Mouse (Mus musculus) liver, embryonic 12.5 days (tissue): ENCODE measurements around the gene Gm12355. TPM values are rescaled to one million over a fixed set of nuclear protein-coding genes. Genes with fewer than 3 reads are reported as not detected.
A peak's percentile ranks its signal among the peaks of the same experiment; 100 is the strongest.

Experiments
- ATAC-seq: fragments of 200-750 bp; cut with Nextera tagmentation; 2 replicates; pipeline ENCODE4 v1.8.0; 2017; ENCODE audit warnings: moderate number of reproducible peaks, mild to moderate bottlenecking, moderate library complexity
- H3K27ac ChIP-seq: fragments of 300-500 bp; sonication (generic); 2 replicates; pipeline ENCODE4 v1.5.1; 2016; ENCODE audit warnings: mild to moderate bottlenecking
- H3K27me3 ChIP-seq: fragments of 300-500 bp; sonication (generic); replicated peaks from 2 replicates; pipeline ENCODE4 v1.6.1; 2016; ENCODE audit warnings: mild to moderate bottlenecking, moderate library complexity
- H3K36me3 ChIP-seq: fragments of 300-500 bp; sonication (generic); 2 replicates; pipeline ENCODE4 v1.6.1; 2016; ENCODE audit warnings: mild to moderate bottlenecking, moderate library complexity
- H3K4me1 ChIP-seq: fragments of 300-500 bp; sonication (generic); 2 replicates; pipeline ENCODE4 v1.6.1; 2016
- H3K4me2 ChIP-seq: fragments of 300-500 bp; sonication (generic); 2 replicates; pipeline ENCODE4 v1.6.1; 2016; ENCODE audit warnings: mild to moderate bottlenecking, moderate library complexity
- H3K4me3 ChIP-seq: fragments of 300-500 bp; sonication (generic); 2 replicates; pipeline ENCODE4 v1.5.1; 2016; ENCODE audit warnings: mild to moderate bottlenecking, moderate library complexity
- H3K9ac ChIP-seq: fragments of 300-500 bp; sonication (generic); 2 replicates; pipeline ENCODE4 v1.6.1; 2016; ENCODE audit warnings: mild to moderate bottlenecking, moderate library complexity
- H3K9me3 ChIP-seq: fragments of 300-500 bp; sonication (generic); replicated peaks from 2 replicates; pipeline ENCODE4 v1.6.1; 2016; ENCODE audit warnings: mild to moderate bottlenecking, moderate library complexity
- WGBS: fragments of 180-500 bp; shearing (Covaris S2); methylation state at CpG from one replicate; pipeline ENCODE4 v1.1.7; 2016; ENCODE audit not compliant: insufficient replicate concordance; 5-methylcytosine and 5-hydroxymethylcytosine counted together
- polyA plus RNA-seq: library from polyadenylated mRNA; unstranded; fragments of >200 nt; fragmentation: Nextera tagmentation; extraction: Ambion mirVana; gene quantifications from 2 replicates; pipeline ENCODE4 v1.2.1, GENCODE M21; 2016

Gene Gm12355
- polyA plus RNA-seq, 1 experiment from 2014 or later = 0.87 TPM

GRCm38 (mm10) chr11:98577776-98578175, 47.7 kb downstream of the Gm12355 start:
- ATAC-seq = no peak
- no peaks in the 10 kb centered on the region for H3K27me3 ChIP-seq
- H3K9ac ChIP-seq = no peak overlapping the region
- H3K4me1 ChIP-seq = peaks cover 50% of the 10 kb centered on the region
- no peak overlapping the region for H3K4me2 ChIP-seq
- H3K4me3 ChIP-seq = no peak overlapping the region
- WGBS = 94% methylated on average over 5 of the region's 5 CpGs
- no peaks in the 10 kb centered on the region for H3K9me3 ChIP-seq
- 0 out of 2 replicates have a peak overlapping the region, but pooled peaks have one; percentile 2 for H3K27ac ChIP-seq
- peaks cover 19% of the 10 kb centered on the region for H3K36me3 ChIP-seq

Other genes starting within 250 kb of the Gm12355 start
- not detected in 2 replicates for gene Tcap, start 241.8 kb downstream of the Gm12355 start, polyA plus RNA-seq
- 0.23 TPM in 1 of 2 replicates, not detected in the other for gene Pnmt, start 239.2 kb downstream of the Gm12355 start, polyA plus RNA-seq
- 3.5 and 3.8 TPM in 2 replicates for gene Pgap3, start 225.2 kb downstream of the Gm12355 start, polyA plus RNA-seq
- 5.5 and 5.6 TPM in 2 replicates for gene Erbb2, start 213.2 kb downstream of the Gm12355 start, polyA plus RNA-seq
- 64.8 and 67.4 TPM in 2 replicates for gene Mien1, start 186.7 kb downstream of the Gm12355 start, polyA plus RNA-seq
- 20.1 and 22.0 TPM in 2 replicates for gene Grb7, start 179.3 kb downstream of the Gm12355 start, polyA plus RNA-seq
- 0.07 and 0.12 TPM in 2 replicates for gene Ikzf3, start 79.6 kb downstream of the Gm12355 start, polyA plus RNA-seq
- gene Zpbp2, start 74.6 kb downstream of the Gm12355 start, polyA plus RNA-seq = 0.46 and 0.55 TPM in 2 replicates
- gene Ormdl3, start 38.3 kb downstream of the Gm12355 start, polyA plus RNA-seq = 44.2 and 44.3 TPM in 2 replicates
- gene Lrrc3c, start 27.4 kb downstream of the Gm12355 start, polyA plus RNA-seq = not detected in 2 replicates
- gene Gsdma3, start 699 bp upstream of the Gm12355 start, polyA plus RNA-seq = not detected in 2 replicates
- not detected in 2 replicates for gene Gsdma2, start 21.1 kb upstream of the Gm12355 start, polyA plus RNA-seq
- gene Gsdma, start 38.7 kb upstream of the Gm12355 start, polyA plus RNA-seq = not detected in 2 replicates
- gene Psmd3, start 56.9 kb upstream of the Gm12355 start, polyA plus RNA-seq = 201 and 202 TPM in 2 replicates
- gene Csf3, start 75.6 kb upstream of the Gm12355 start, polyA plus RNA-seq = not detected in 2 replicates
- 42.0 and 43.7 TPM in 2 replicates for gene Med24, start 103.8 kb upstream of the Gm12355 start, polyA plus RNA-seq
- gene Thra, start 115.0 kb upstream of the Gm12355 start, polyA plus RNA-seq = 13.0 and 13.3 TPM in 2 replicates
- gene Nr1d1, start 149.7 kb upstream of the Gm12355 start, polyA plus RNA-seq = 1.3 and 1.4 TPM in 2 replicates
- gene Msl1, start 169.9 kb upstream of the Gm12355 start, polyA plus RNA-seq = 11.5 and 11.7 TPM in 2 replicates
- 26.4 and 29.7 TPM in 2 replicates for gene Casc3, start 179.2 kb upstream of the Gm12355 start, polyA plus RNA-seq
- gene Rapgefl1, start 211.1 kb upstream of the Gm12355 start, polyA plus RNA-seq = 0.21 and 0.24 TPM in 2 replicates
- 2.0 and 2.2 TPM in 2 replicates for gene Wipf2, start 238.0 kb upstream of the Gm12355 start, polyA plus RNA-seq